Mouse (Mus musculus) brain, embryonic 14.5 days (tissue): ENCODE data around the gene Gm21962.

Experiments used
- CTCF ChIP-seq: fragments of 200-500 bp; IDR thresholded peaks from 2 replicates; pipeline ENCODE4 v1.5.1; 2012; ENCODE audit warnings: inconsistent platforms, mild to moderate bottlenecking, moderate library complexity, borderline replicate concordance; ENCODE audit not compliant: insufficient read depth, insufficient read length; ENCODE audit errors: extremely low read depth
- POLR2A ChIP-seq: fragments of 200-500 bp; IDR thresholded peaks from 2 replicates; pipeline ENCODE4 v1.6.1; 2012; ENCODE audit warnings: mild to moderate bottlenecking, inconsistent platforms, borderline replicate concordance; ENCODE audit not compliant: poor library complexity, insufficient read depth, insufficient read length, severe bottlenecking; ENCODE audit errors: extremely low read depth

DNA sequence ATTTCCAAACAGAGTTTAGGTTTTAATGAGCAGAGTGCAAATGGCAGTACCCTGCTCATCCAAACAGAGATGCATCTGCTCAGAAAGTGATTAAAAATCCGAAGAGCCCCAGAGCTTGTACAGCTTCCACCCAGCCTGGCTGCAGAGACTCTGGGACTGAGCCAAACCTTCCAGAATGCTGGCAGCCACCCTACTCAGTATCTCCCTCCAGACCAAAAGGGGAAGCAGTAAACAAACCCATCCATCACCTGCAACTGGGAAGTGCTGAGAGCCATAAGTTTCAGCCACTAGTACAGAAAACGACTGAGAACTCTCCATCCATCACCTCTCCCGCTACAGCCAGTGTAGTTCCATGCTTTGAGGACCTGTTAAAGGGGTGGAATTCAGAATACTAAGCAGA, 9.6 kb downstream of the Gm21962 start:
- TF ChIP-seq CTCF = no peak
- no peak for TF ChIP-seq POLR2A
